Mouse (Mus musculus) stomach, embryonic 14.5 days (tissue): ENCODE measurements at regions not wholly inside any gene's neighbourhood (a gene's known extent, or its start where the extent isn't known, plus 50 kb on each side); places are given as distances from the start of the nearest gene placed in this dataset.
A peak's percentile ranks its signal among the peaks of the same experiment; 100 is the strongest.

Experiments used
- ATAC-seq: fragments of 200-750 bp; cut with Nextera tagmentation; 2 replicates; pipeline ENCODE4 v1.8.0; 2017; ENCODE audit warnings: low read depth, moderate TSS enrichment; ENCODE audit not compliant: insufficient number of reproducible peaks, insufficient read depth, low FRiP score
- H3K27ac ChIP-seq: fragments of 300-500 bp; sonication (generic); 2 replicates; pipeline ENCODE4 v1.5.1; 2014; ENCODE audit warnings: mild to moderate bottlenecking, low read length, moderate library complexity, mixed read lengths
- H3K27me3 ChIP-seq: fragments of 300-500 bp; sonication (generic); 2 replicates; pipeline ENCODE4 v1.6.1; 2014; ENCODE audit warnings: low read length, control low read depth, mixed read lengths; ENCODE audit not compliant: control insufficient read depth, insufficient read depth
- H3K36me3 ChIP-seq: fragments of 300-500 bp; sonication (generic); 2 replicates; pipeline ENCODE4 v1.6.1; 2014; ENCODE audit warnings: mild to moderate bottlenecking, control low read depth, low read length, moderate library complexity, mixed read lengths; ENCODE audit not compliant: control insufficient read depth, insufficient read depth
- H3K4me1 ChIP-seq: fragments of 300-500 bp; sonication (generic); 2 replicates; pipeline ENCODE4 v1.6.1; 2014; ENCODE audit warnings: low read length, control low read depth, mixed read lengths; ENCODE audit not compliant: control insufficient read depth, insufficient read depth
- H3K4me2 ChIP-seq: fragments of 300-500 bp; sonication (generic); replicated peaks from 2 replicates; pipeline ENCODE4 v1.6.1; 2014; ENCODE audit warnings: low read depth, low read length, control low read depth
- H3K4me3 ChIP-seq: fragments of 300-500 bp; sonication (generic); 2 replicates; pipeline ENCODE4 v1.5.1; 2014; ENCODE audit warnings: low read depth, low read length, control low read depth
- H3K9ac ChIP-seq: fragments of 300-500 bp; sonication (generic); replicated peaks from 2 replicates; pipeline ENCODE4 v1.6.1; 2014; ENCODE audit warnings: low read depth, mild to moderate bottlenecking, control low read depth, low read length, moderate library complexity, mixed read lengths
- H3K9me3 ChIP-seq: fragments of 300-500 bp; sonication (generic); 2 replicates; pipeline ENCODE4 v1.6.1; 2016; ENCODE audit warnings: low read depth, low read length, control low read depth; ENCODE audit not compliant: control insufficient read depth
- WGBS: fragments of 180-500 bp; shearing (Covaris S2); extraction: QIAGEN DNeasy Blood & Tissue Kit; methylation state at CpG from one replicate; pipeline ENCODE4 v1.1.7; 2014; 5-methylcytosine and 5-hydroxymethylcytosine counted together

- peak; percentile 56 for ATAC-seq
- 47% methylated on average over 3 of the region's 3 CpGs for WGBS
Observed at GRCm38 (mm10) chr14:99416169-99416568, 117.7 kb downstream of the Klf5 start.

GRCm38 (mm10) chr14:99418970-99419369 lies 120.5 kb downstream of the Klf5 start:
- no peak for ATAC-seq
- no peaks in the 10 kb centered on the region for H3K27me3 ChIP-seq

More at GRCm38 (mm10) chr14:99416169-99416568, 117.7 kb downstream of the Klf5 start:
- H3K27me3 ChIP-seq, result no peaks in the 10 kb centered on the region
- no peaks in the 10 kb centered on the region for H3K9me3 ChIP-seq
- H3K9ac ChIP-seq, result no peak overlapping the region
- no peak overlapping the region for H3K4me3 ChIP-seq
- no peak overlapping the region for H3K4me2 ChIP-seq
- H3K27ac ChIP-seq, result no peak overlapping the region
- H3K36me3 ChIP-seq, result no peaks in the 10 kb centered on the region
- H3K4me1 ChIP-seq, result no peaks in the 10 kb centered on the region

GRCm38 (mm10) chr14:99423334-99423733 lies 124.8 kb downstream of the Klf5 start:
- H3K36me3 ChIP-seq, result no peaks in the 10 kb centered on the region
- H3K4me3 ChIP-seq, result no peak overlapping the region
- H3K4me1 ChIP-seq, result no peaks in the 10 kb centered on the region
- 66% methylated on average over 7 of the region's 7 CpGs for WGBS
- H3K9me3 ChIP-seq, result no peaks in the 10 kb centered on the region
- H3K4me2 ChIP-seq, result no peak overlapping the region
- H3K9ac ChIP-seq, result no peak overlapping the region
- H3K27ac ChIP-seq, result no peak overlapping the region
- no peak for ATAC-seq
- no peaks in the 10 kb centered on the region for H3K27me3 ChIP-seq

More at GRCm38 (mm10) chr14:99418970-99419369, 120.5 kb downstream of the Klf5 start:
- Histone ChIP-seq H3K4me3 (no peak overlapping the region), H3K4me1 (no peaks in the 10 kb centered on the region), H3K36me3 (no peaks in the 10 kb centered on the region), H3K4me2 (no peak overlapping the region), H3K9ac (no peak overlapping the region), H3K27ac (no peak overlapping the region), H3K9me3 (no peaks in the 10 kb centered on the region)
- WGBS, result 93% methylated on average over 5 of the region's 5 CpGs

- Histone ChIP-seq H3K4me1 (no peaks in the 10 kb centered on the region), H3K4me2 (no peak overlapping the region), H3K9me3 (no peaks in the 10 kb centered on the region), H3K36me3 (no peaks in the 10 kb centered on the region), H3K27me3 (no peaks in the 10 kb centered on the region), H3K27ac (no peak overlapping the region), H3K9ac (no peak overlapping the region), H3K4me3 (no peak overlapping the region)
- 92% methylated on average over 3 of the region's 3 CpGs for WGBS
- no peak for ATAC-seq
Observed at GRCm38 (mm10) chr14:99427049-99427448, 128.6 kb downstream of the Klf5 start.

- H3K9me3 ChIP-seq, result no peaks in the 10 kb centered on the region
- no peaks in the 10 kb centered on the region for H3K36me3 ChIP-seq
- H3K4me2 ChIP-seq, result no peak overlapping the region
- WGBS, result 68% methylated on average over 4 of the region's 4 CpGs
- H3K27me3 ChIP-seq, result no peaks in the 10 kb centered on the region
- H3K9ac ChIP-seq, result no peak overlapping the region
- H3K4me3 ChIP-seq, result no peak overlapping the region
- ATAC-seq, result no peak
- no peaks in the 10 kb centered on the region for H3K4me1 ChIP-seq
- H3K27ac ChIP-seq, result no peak overlapping the region
Observed at GRCm38 (mm10) chr14:99430323-99430722, 131.8 kb downstream of the Klf5 start.

GRCm38 (mm10) chr14:99431697-99432096 lies 133.2 kb downstream of the Klf5 start:
- Histone ChIP-seq H3K4me3 (no peak overlapping the region), H3K36me3 (no peaks in the 10 kb centered on the region), H3K4me1 (no peaks in the 10 kb centered on the region), H3K9me3 (no peaks in the 10 kb centered on the region), H3K4me2 (no peak overlapping the region), H3K9ac (no peak overlapping the region), H3K27me3 (no peaks in the 10 kb centered on the region), H3K27ac (no peak overlapping the region)
- ATAC-seq, result no peak
- WGBS, result 85% methylated on average over 7 of the region's 7 CpGs

- Histone ChIP-seq H3K27ac (no peak overlapping the region), H3K4me3 (no peak overlapping the region), H3K4me2 (no peak overlapping the region), H3K9me3 (no peaks in the 10 kb centered on the region), H3K4me1 (no peaks in the 10 kb centered on the region), H3K27me3 (no peaks in the 10 kb centered on the region), H3K9ac (no peak overlapping the region), H3K36me3 (no peaks in the 10 kb centered on the region)
- ATAC-seq, result no peak
- 77% methylated on average over 1 of the region's 1 CpGs for whole genome bisulfite sequencing
Observed at GRCm38 (mm10) chr14:99434645-99435044, 136.2 kb downstream of the Klf5 start.

GRCm38 (mm10) chr14:99435512-99435911 lies 137.0 kb downstream of the Klf5 start:
- Histone ChIP-seq H3K27me3 (no peaks in the 10 kb centered on the region), H3K9me3 (no peaks in the 10 kb centered on the region), H3K9ac (no peak overlapping the region), H3K4me2 (no peak overlapping the region), H3K4me1 (no peaks in the 10 kb centered on the region), H3K27ac (no peak overlapping the region), H3K4me3 (no peak overlapping the region), H3K36me3 (no peaks in the 10 kb centered on the region)
- 70% methylated on average over 3 of the region's 3 CpGs for WGBS
- ATAC-seq, result no peak

GRCm38 (mm10) chr14:99436051-99436450 lies 137.6 kb downstream of the Klf5 start:
- no peak overlapping the region for H3K9ac ChIP-seq
- no peaks in the 10 kb centered on the region for H3K36me3 ChIP-seq
- no peaks in the 10 kb centered on the region for H3K27me3 ChIP-seq
- H3K4me1 ChIP-seq, result no peaks in the 10 kb centered on the region
- no peak overlapping the region for H3K27ac ChIP-seq
- WGBS, result 62% methylated on average over 1 of the region's 1 CpGs
- ATAC-seq, result no peak
- no peak overlapping the region for H3K4me2 ChIP-seq
- H3K9me3 ChIP-seq, result no peaks in the 10 kb centered on the region
- no peak overlapping the region for H3K4me3 ChIP-seq
